Mouse (Mus musculus) heart, embryonic 11.5 days (tissue): ENCODE results near the gene Caly. TPM values are rescaled to one million over a fixed set of nuclear protein-coding genes. Genes with fewer than 3 reads are reported as not detected.

Source experiments
- ATAC-seq: fragments of 200-750 bp; cut with Nextera tagmentation; replicated peaks from 2 replicates; pipeline ENCODE4 v1.8.0; 2017; ENCODE audit warnings: moderate library complexity; ENCODE audit not compliant: insufficient number of reproducible peaks, low FRiP score, low TSS enrichment
- H3K27ac ChIP-seq: fragments of 300-500 bp; sonication (generic); 2 replicates; pipeline ENCODE4 v1.5.1; 2014; ENCODE audit warnings: mild to moderate bottlenecking, low read depth, low read length
- H3K27me3 ChIP-seq: fragments of 300-500 bp; sonication (generic); 2 replicates; pipeline ENCODE4 v1.6.1; 2014; ENCODE audit warnings: mild to moderate bottlenecking, low read length, mixed read lengths; ENCODE audit not compliant: control insufficient read depth, insufficient read depth
- H3K36me3 ChIP-seq: fragments of 300-500 bp; sonication (generic); 2 replicates; pipeline ENCODE4 v1.6.1; 2014; ENCODE audit warnings: mild to moderate bottlenecking, low read length, moderate library complexity, mixed read lengths; ENCODE audit not compliant: control insufficient read depth, insufficient read depth
- H3K4me1 ChIP-seq: fragments of 300-500 bp; sonication (generic); 2 replicates; pipeline ENCODE4 v1.6.1; 2014; ENCODE audit warnings: low read length; ENCODE audit not compliant: control insufficient read depth, insufficient read depth
- H3K4me2 ChIP-seq: fragments of 300-500 bp; sonication (generic); 2 replicates; pipeline ENCODE4 v1.6.1; 2014; ENCODE audit warnings: mild to moderate bottlenecking, moderate library complexity
- H3K4me3 ChIP-seq: fragments of 300-500 bp; sonication (generic); 2 replicates; pipeline ENCODE4 v1.5.1; 2014; ENCODE audit warnings: low read depth, low read length
- H3K9ac ChIP-seq: fragments of 300-500 bp; sonication (generic); 2 replicates; pipeline ENCODE4 v1.6.1; 2014; ENCODE audit warnings: mild to moderate bottlenecking, low read depth, low read length, moderate library complexity
- H3K9me3 ChIP-seq: fragments of 300-500 bp; sonication (generic); replicated peaks from 2 replicates; pipeline ENCODE4 v1.6.1; 2016; ENCODE audit warnings: low read length; ENCODE audit not compliant: control insufficient read depth
- WGBS: fragments of 180-500 bp; shearing (Covaris S2); extraction: QIAGEN DNeasy Blood & Tissue Kit; methylation state at CpG from one replicate; pipeline ENCODE4 v1.1.7; 2014; ENCODE audit not compliant: insufficient replicate concordance; 5-methylcytosine and 5-hydroxymethylcytosine counted together
- polyA plus RNA-seq: library from polyadenylated mRNA; unstranded; fragments of >200 nt; fragmentation: Nextera tagmentation; extraction: Ambion mirVana; gene quantifications from 2 replicates; pipeline ENCODE4 v1.2.1, GENCODE M21; 2014

Caly gene
- polyA plus RNA-seq, 1 experiment from 2014 or later: 0.54 TPM

GRCm38 (mm10) chr7:140058528-140058927 is 23.8 kb downstream of the Caly start:
- Histone ChIP-seq H3K9ac (peak overlapping the region; percentile 4), H3K36me3 (no peaks in the 10 kb centered on the region), H3K4me3 (peak overlapping the region; percentile 52), H3K27ac (no peak overlapping the region), H3K4me2 (peak overlapping the region; percentile 87), H3K4me1 (0 out of 2 replicates have a peak, but pooled peaks cover 3% of the 10 kb centered on the region), H3K27me3 (peaks cover 93% of the 10 kb centered on the region), H3K9me3 (no peaks in the 10 kb centered on the region)
- no peak for ATAC-seq
- 22% methylated on average over 7 of the region's 7 CpGs for WGBS

DNA sequence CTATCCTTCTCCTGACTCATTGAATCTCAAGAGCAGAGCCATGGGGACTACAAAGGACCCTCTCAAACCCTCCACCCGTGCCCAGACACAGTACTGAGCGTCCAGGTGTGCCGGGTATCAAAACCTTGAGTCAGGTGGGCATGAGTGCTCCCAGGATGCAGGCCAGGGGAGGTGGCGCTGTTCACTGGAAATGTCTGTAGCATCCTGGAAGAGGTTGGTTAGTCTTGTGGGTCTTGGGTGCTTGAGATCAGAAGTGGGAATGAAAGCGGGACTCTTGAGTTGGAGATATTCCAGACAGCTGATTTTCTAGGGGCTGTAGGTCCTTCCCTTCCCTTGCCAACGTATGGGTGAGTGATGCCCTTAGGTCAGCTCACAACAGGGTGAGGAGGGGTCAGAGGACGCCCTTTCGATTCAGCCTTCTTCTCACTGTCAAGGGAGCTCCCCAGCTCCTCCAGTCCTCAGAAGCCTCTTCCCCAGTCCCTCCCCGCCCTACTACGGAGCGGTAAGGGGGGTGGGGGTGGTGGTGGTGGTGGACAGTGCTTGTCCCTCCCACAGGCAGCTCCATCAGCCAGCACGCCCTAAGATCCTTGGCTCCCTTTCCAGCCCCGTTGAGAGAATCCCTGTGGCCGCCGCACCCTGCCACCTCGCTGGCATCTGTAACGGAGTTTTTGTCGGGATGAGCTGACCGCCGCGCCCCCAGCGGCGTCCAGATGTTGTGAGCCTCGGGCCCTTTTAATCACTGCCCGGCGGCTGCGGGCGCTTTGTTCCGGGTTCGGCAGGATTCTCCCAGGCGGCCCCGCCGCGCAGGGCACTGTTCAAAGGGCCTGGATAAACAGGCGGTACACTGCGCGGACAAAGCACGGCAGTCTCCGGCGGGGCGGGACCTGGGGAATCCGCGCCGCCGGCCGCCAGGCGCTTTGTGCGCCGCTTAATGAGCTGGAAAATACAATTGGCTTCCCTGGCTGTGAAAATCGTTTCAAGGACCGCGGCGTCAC is 24.6 kb downstream of the Caly start:
- Histone ChIP-seq H3K36me3 (no peaks in the 10 kb centered on the region), H3K27me3 (peaks cover 96% of the 10 kb centered on the region), H3K4me3 (peak overlapping the region; percentile 52), H3K4me1 (0 out of 2 replicates have a peak, but pooled peaks cover 3% of the 10 kb centered on the region), H3K9ac (peak overlapping the region; percentile 4), H3K9me3 (no peaks in the 10 kb centered on the region), H3K27ac (no peak overlapping the region), H3K4me2 (peak overlapping the region; percentile 87)
- 2% methylated on average over 53 of the region's 53 CpGs for WGBS
- peak; percentile 43; the same call in 1 of the 2 replicates for ATAC-seq

DNA sequence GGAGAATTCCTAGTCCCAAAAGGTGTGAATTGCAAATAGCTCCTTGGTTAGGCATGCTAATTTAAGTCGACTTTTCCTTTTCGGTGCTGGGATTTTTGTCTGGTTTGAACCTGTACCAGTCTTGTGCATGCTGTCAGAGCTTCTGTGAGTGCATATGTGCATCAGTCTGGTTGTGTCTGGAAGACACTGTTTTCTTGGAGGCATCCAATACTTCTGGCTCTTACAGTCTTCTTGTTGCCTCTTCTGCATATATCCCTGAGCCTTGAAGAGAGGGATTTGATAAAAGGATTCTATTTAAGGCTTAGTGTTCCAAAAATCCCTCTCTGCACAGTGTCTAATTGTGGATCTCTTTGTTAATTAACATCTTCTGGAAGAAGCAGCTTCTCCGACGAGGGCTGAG is 28.2 kb downstream of the Caly start:
- no peaks in the 10 kb centered on the region for H3K9me3 ChIP-seq
- WGBS: 62% methylated on average over 4 of the region's 4 CpGs
- ATAC-seq: no peak

GRCm38 (mm10) chr7:140049115-140049689 is 33.1 kb downstream of the Caly start:
- H3K4me1 ChIP-seq: peaks cover 15% of the 10 kb centered on the region; the same call in 1 of the 2 replicates
- H3K9ac ChIP-seq: no peak overlapping the region
- WGBS: under 1% methylated on average over 34 of the region's 34 CpGs
- ATAC-seq: peak; percentile 59; the same call in 1 of the 2 replicates
- H3K9me3 ChIP-seq: no peaks in the 10 kb centered on the region
- H3K27me3 ChIP-seq: peaks cover 91% of the 10 kb centered on the region
- peak overlapping the region; percentile 43 for H3K4me3 ChIP-seq
- H3K27ac ChIP-seq: no peak overlapping the region
- H3K4me2 ChIP-seq: peak overlapping the region; percentile 70
- H3K36me3 ChIP-seq: no peaks in the 10 kb centered on the region

More for the DNA sequence above, 28.2 kb downstream of the Caly start:
- Histone ChIP-seq H3K4me3 (no peak overlapping the region), H3K27me3 (peaks cover 92% of the 10 kb centered on the region), H3K4me2 (no peak overlapping the region), H3K9ac (no peak overlapping the region), H3K36me3 (no peaks in the 10 kb centered on the region), H3K4me1 (peaks cover 7% of the 10 kb centered on the region; the same call in 1 of the 2 replicates), H3K27ac (no peak overlapping the region)

DNA sequence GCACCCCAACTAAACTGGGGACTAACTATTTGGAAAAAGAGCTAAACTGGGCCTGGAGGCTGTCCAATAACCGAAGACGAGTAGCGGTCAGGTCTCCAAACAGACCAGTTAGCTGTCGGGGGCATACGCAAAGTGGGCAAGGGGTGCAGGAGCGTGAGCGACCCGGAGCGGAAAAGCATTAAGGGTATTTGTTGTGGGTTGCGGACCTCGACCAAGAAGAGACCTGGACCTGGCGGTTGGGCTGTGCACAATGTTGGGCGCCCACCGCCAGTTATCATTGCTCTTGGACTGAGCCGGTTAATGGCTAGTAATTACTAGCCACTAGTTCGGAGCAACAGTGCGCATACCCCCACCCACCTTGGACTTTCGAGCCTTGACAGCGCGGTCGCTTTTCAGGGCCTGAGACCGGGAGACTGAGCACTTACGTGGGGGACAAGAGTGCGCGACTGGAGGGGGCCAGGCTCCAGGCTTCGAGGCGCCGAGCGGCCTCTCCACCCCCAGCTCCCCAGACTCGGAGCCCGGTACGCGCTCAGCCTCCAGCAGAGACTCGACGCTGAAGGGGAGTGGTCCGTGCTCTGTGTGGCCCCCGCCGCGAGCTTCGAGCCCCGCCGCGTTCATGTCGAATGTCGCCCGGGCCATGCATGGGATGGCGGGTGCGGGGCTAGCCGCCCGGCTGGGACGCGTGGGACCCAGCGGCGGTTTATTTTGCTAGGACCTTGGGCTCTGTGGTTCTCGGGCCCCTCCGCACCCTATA is 33.8 kb downstream of the Caly start, which contains the start of gene Msx3:
Msx3 (minus strand) TSS at position 729 of the 754 bp plus-strand sequence.
- no peak within 1 kb of the TSS for H3K27ac ChIP-seq
- H3K4me3 ChIP-seq: peak within 1 kb of the TSS; percentile 43
- H3K4me2 ChIP-seq: peak within 1 kb of the TSS; percentile 70
- H3K9me3 ChIP-seq: no peaks in the 10 kb centered on the region
- no peaks in the 10 kb centered on the region for H3K36me3 ChIP-seq
- H3K4me1 ChIP-seq: peaks cover 15% of the 10 kb centered on the region; the same call in 1 of the 2 replicates
- WGBS: under 1% methylated on average over 56 of the region's 56 CpGs
- no peak within 1 kb of the TSS for H3K9ac ChIP-seq
- 0 out of 2 replicates have a peak, but pooled peaks have one; percentile 24 for ATAC-seq
- peaks cover 86% of the 10 kb centered on the region for H3K27me3 ChIP-seq

- Histone ChIP-seq H3K9ac (no peak overlapping the region), H3K4me1 (peaks cover 15% of the 10 kb centered on the region; the same call in 1 of the 2 replicates), H3K4me2 (peak overlapping the region; percentile 70), H3K36me3 (no peaks in the 10 kb centered on the region), H3K9me3 (no peaks in the 10 kb centered on the region), H3K27me3 (peaks cover 80% of the 10 kb centered on the region), H3K27ac (no peak overlapping the region), H3K4me3 (peak overlapping the region; percentile 43)
- ATAC-seq: no peak
- under 1% methylated on average over 33 of the region's 33 CpGs for WGBS
Measured at GRCm38 (mm10) chr7:140047811-140048311, 34.5 kb downstream of the Caly start.

DNA sequence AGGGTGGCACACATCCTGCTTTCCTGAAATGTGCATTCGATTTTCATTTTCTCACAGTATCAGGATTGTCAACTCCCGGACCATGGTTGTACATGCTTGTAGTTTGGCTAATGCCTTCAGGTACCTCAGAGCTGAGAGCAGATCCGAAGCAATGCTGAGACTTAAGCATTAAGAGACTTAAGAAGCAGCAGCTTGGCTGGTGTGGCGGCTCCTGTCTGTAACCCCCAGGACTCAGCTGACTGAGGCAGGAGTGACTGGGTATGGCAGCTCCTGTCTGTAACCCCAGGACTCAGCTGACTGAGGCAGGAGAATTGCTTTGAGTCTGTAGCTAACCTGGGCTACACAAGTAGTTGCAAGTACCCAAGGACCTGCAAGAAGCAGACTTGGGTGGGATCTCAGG is 36.8 kb downstream of the Caly start:
- no peaks in the 10 kb centered on the region for H3K9me3 ChIP-seq
- ATAC-seq: no peak
- H3K36me3 ChIP-seq: no peaks in the 10 kb centered on the region; the same call in 1 of the 2 replicates
- H3K9ac ChIP-seq: no peak overlapping the region
- H3K4me2 ChIP-seq: no peak overlapping the region
- no peak overlapping the region for H3K4me3 ChIP-seq
- H3K27ac ChIP-seq: no peak overlapping the region
- peaks cover 59% of the 10 kb centered on the region for H3K27me3 ChIP-seq
- 61% methylated on average over 4 of the region's 4 CpGs for WGBS
- H3K4me1 ChIP-seq: peaks cover 15% of the 10 kb centered on the region; the same call in 1 of the 2 replicates

GRCm38 (mm10) chr7:140042728-140043127 is 39.6 kb downstream of the Caly start:
- 49% methylated on average over 3 of the region's 3 CpGs for WGBS
- Histone ChIP-seq H3K9me3 (no peaks in the 10 kb centered on the region), H3K9ac (no peak overlapping the region), H3K27ac (no peak overlapping the region), H3K27me3 (peaks cover 32% of the 10 kb centered on the region), H3K4me1 (no peaks in the 10 kb centered on the region), H3K4me2 (no peak overlapping the region), H3K36me3 (peaks cover 3% of the 10 kb centered on the region), H3K4me3 (no peak overlapping the region)
- ATAC-seq: no peak
